Mouse (Mus musculus) embryonic facial prominence, embryonic 13.5 days (tissue): ENCODE results near the gene 1700020L24Rik. TPM values are rescaled to one million over a fixed set of nuclear protein-coding genes. Genes with fewer than 3 reads are reported as not detected.

Experiments
- ATAC-seq: fragments of 200-750 bp; cut with Nextera tagmentation; 2 replicates; pipeline ENCODE4 v1.8.0; 2017; ENCODE audit warnings: low read depth; ENCODE audit not compliant: insufficient number of reproducible peaks, insufficient read depth, low FRiP score, low TSS enrichment
- H3K27ac ChIP-seq: fragments of 300-500 bp; sonication (generic); 2 replicates; pipeline ENCODE4 v1.5.1; 2015; ENCODE audit warnings: moderate library complexity, mild to moderate bottlenecking, inconsistent platforms
- H3K27me3 ChIP-seq: fragments of 300-500 bp; sonication (generic); 2 replicates; pipeline ENCODE4 v1.6.1; 2015; ENCODE audit warnings: mild to moderate bottlenecking, inconsistent platforms
- H3K36me3 ChIP-seq: fragments of 300-500 bp; sonication (generic); 2 replicates; pipeline ENCODE4 v1.6.1; 2015; ENCODE audit warnings: mild to moderate bottlenecking, inconsistent platforms
- H3K4me1 ChIP-seq: fragments of 300-500 bp; sonication (generic); 2 replicates; pipeline ENCODE4 v1.6.1; 2015; ENCODE audit warnings: inconsistent platforms
- H3K4me2 ChIP-seq: fragments of 300-500 bp; sonication (generic); 2 replicates; pipeline ENCODE4 v1.6.1; 2015; ENCODE audit warnings: moderate library complexity, mild to moderate bottlenecking, inconsistent platforms
- H3K4me3 ChIP-seq: fragments of 300-500 bp; sonication (generic); 2 replicates; pipeline ENCODE4 v1.5.1; 2015; ENCODE audit warnings: mild to moderate bottlenecking, inconsistent platforms
- H3K9ac ChIP-seq: fragments of 300-500 bp; sonication (generic); 2 replicates; pipeline ENCODE4 v1.6.1; 2015; ENCODE audit warnings: mild to moderate bottlenecking, inconsistent platforms
- H3K9me3 ChIP-seq: fragments of 300-500 bp; sonication (generic); 2 replicates; pipeline ENCODE4 v1.6.1; 2016; ENCODE audit warnings: inconsistent platforms
- WGBS: fragments of 180-500 bp; shearing (Covaris S2); methylation state at CpG from one replicate; pipeline ENCODE4 v1.1.7; 2015; ENCODE audit warnings: mixed read lengths; 5-methylcytosine and 5-hydroxymethylcytosine counted together
- polyA plus RNA-seq: library from polyadenylated mRNA; unstranded; fragments of >200 nt; fragmentation: Nextera tagmentation; extraction: Ambion mirVana; gene quantifications from 2 replicates; pipeline ENCODE4 v1.2.1, GENCODE M21; 2015

Gene 1700020L24Rik
- polyA plus RNA-seq, 1 experiment from 2014 or later: 0.32 TPM

GRCm38 (mm10) chr11:83455608-83456007 lies 18.1 kb downstream of the 1700020L24Rik start:
- Histone ChIP-seq H3K4me1 (peaks cover 21% of the 10 kb centered on the region), H3K9me3 (no peaks in the 10 kb centered on the region), H3K27ac (no peak overlapping the region), H3K27me3 (peaks cover 6% of the 10 kb centered on the region), H3K4me2 (no peak overlapping the region), H3K9ac (no peak overlapping the region), H3K4me3 (no peak overlapping the region), H3K36me3 (no peaks in the 10 kb centered on the region)
- WGBS: 59% methylated on average over 3 of the region's 3 CpGs
- no peak for ATAC-seq

DNA sequence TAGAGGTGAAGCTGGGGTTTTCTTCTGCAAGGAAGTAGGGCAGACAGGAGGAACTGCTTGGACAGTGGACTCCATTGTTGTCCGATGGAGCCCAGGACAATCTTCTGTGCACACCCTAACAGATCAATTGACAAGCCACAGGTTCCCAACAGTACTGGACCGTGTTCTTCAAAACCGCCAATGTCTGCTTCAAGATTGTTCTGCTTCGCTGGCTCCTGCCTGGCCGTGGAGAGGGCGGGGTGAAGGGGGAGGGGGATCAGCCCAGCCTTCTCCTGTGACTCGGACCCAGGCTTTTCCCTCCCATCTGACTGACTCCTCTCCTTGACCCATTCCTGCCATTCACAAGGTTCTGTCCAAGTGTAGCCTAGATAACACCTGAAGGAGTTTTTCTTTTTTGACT lies 19.8 kb downstream of the 1700020L24Rik start:
- WGBS: 36% methylated on average over 7 of the region's 7 CpGs
- H3K36me3 ChIP-seq: no peaks in the 10 kb centered on the region
- H3K9me3 ChIP-seq: no peaks in the 10 kb centered on the region
- peaks cover 15% of the 10 kb centered on the region for H3K27me3 ChIP-seq
- H3K27ac ChIP-seq: no peak overlapping the region
- no peak overlapping the region for H3K4me2 ChIP-seq
- H3K9ac ChIP-seq: no peak overlapping the region
- ATAC-seq: no peak
- H3K4me1 ChIP-seq: peaks cover 29% of the 10 kb centered on the region
- no peak overlapping the region for H3K4me3 ChIP-seq

GRCm38 (mm10) chr11:83457912-83458601 lies 20.6 kb downstream of the 1700020L24Rik start:
- no peak overlapping the region for H3K27ac ChIP-seq
- no peak overlapping the region for H3K4me3 ChIP-seq
- peaks cover 37% of the 10 kb centered on the region for H3K4me1 ChIP-seq
- no peaks in the 10 kb centered on the region for H3K9me3 ChIP-seq
- no peak overlapping the region for H3K4me2 ChIP-seq
- WGBS: 58% methylated on average over 9 of the region's 9 CpGs
- no peak for ATAC-seq
- peaks cover 23% of the 10 kb centered on the region for H3K27me3 ChIP-seq
- H3K36me3 ChIP-seq: no peaks in the 10 kb centered on the region
- H3K9ac ChIP-seq: no peak overlapping the region

- Histone ChIP-seq H3K4me1 (peaks cover 38% of the 10 kb centered on the region), H3K36me3 (no peaks in the 10 kb centered on the region), H3K9ac (no peak overlapping the region), H3K27ac (no peak overlapping the region), H3K4me2 (peak overlapping the region; percentile 96), H3K27me3 (peaks cover 40% of the 10 kb centered on the region), H3K4me3 (0 out of 2 replicates have a peak overlapping the region, but pooled peaks have one; percentile 61), H3K9me3 (no peaks in the 10 kb centered on the region)
- WGBS: 52% methylated on average over 10 of the region's 10 CpGs
- ATAC-seq: no peak
Measured at GRCm38 (mm10) chr11:83461462-83462027, 24.1 kb downstream of the 1700020L24Rik start.

DNA sequence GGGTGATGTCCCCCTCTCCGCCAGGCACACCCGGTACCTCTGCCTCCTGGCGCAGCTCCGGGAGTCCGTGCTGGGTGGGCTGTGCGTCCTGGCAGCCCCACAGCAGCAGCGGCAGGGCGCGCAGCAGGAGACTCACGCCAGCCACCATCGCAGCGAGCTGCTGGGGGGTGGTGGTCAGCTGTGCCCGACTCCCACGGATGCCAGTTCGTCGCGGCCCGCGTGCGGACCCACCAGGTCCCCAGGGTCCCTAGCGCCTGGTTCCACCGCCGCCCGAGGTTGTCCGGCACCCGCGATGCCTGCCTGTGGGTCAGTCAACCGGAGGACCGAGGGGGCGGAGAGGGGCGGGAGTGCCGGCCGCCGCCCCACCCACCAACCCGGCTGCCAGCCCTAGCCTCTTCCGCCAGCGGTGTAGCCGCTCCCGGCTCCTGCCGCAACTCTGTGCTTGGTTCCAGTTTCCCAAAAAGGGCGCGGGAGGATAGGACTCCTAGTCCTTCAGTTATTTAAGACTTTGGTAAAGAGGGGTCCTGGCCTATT lies 25.3 kb downstream of the 1700020L24Rik start, which contains the start of gene Mmp28:
TSS of gene Mmp28 (minus strand) at position 361 of the 534 bp plus-strand sequence.
- Histone ChIP-seq H3K4me2 (peak within 1 kb of the TSS; percentile 96), H3K4me3 (peak within 1 kb of the TSS; percentile 61), H3K9me3 (no peaks in the 10 kb centered on the region), H3K4me1 (peaks cover 38% of the 10 kb centered on the region), H3K36me3 (no peaks in the 10 kb centered on the region), H3K27me3 (peaks cover 40% of the 10 kb centered on the region), H3K27ac (no peak within 1 kb of the TSS), H3K9ac (peak within 1 kb of the TSS; percentile 76)
- under 1% methylated on average over 41 of the region's 42 CpGs for WGBS
- ATAC-seq: no peak

DNA sequence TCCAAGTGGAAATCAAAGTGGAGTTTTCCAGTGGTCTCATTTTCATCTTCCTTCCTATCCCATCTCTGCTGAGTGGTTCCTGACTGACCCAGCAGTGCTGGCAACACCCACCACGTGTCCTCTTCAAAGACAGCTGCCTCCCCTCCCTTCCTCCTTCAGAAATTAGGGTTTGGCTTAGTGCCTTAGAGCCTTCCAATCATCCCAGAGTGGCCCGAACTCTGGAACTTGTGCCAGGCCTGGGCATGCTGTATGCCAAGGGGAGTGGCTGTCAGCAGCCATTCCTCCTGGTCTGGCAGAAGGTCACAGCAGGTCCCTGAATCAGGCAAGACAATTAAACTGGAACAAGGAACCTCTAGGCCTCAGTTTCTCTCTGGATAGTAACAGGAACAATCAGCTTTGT lies 28.5 kb downstream of the 1700020L24Rik start:
- no peaks in the 10 kb centered on the region for H3K36me3 ChIP-seq
- no peaks in the 10 kb centered on the region for H3K9me3 ChIP-seq
- H3K4me2 ChIP-seq: no peak overlapping the region
- no peak overlapping the region for H3K4me3 ChIP-seq
- ATAC-seq: no peak
- no peak overlapping the region for H3K9ac ChIP-seq
- H3K4me1 ChIP-seq: peaks cover 38% of the 10 kb centered on the region
- H3K27ac ChIP-seq: no peak overlapping the region
- peaks cover 34% of the 10 kb centered on the region for H3K27me3 ChIP-seq
- 23% methylated on average over 2 of the region's 2 CpGs for WGBS

DNA sequence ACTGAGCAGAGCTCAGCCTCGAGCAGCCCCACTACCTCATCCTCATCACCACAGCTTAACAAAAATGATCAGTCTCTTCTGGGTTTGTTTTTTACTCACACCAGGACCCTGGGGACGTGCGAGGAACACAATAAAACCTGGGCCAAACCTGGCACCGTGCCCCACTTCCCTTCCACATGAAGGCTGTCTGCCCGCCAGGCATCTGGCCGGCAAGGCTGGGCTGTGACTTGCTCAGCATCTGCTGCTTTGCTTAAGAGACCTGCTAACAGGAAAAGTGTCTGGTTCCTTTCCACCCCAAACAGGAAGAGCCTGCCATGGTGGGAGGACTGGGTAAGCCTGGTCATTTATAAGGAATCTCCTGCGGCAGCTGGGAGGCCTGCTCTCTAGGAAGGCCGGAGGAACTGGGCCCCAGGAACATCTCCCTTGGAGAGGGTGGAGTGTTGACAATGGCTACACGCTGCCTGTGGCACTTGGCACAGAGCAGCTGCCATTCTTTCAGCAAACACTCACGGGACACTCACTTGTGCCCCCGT lies 29.7 kb downstream of the 1700020L24Rik start:
- ATAC-seq: no peak
- no peaks in the 10 kb centered on the region for H3K9me3 ChIP-seq
- peaks cover 34% of the 10 kb centered on the region for H3K4me1 ChIP-seq
- no peak overlapping the region for H3K4me2 ChIP-seq
- H3K4me3 ChIP-seq: no peak overlapping the region
- WGBS: 57% methylated on average over 11 of the region's 11 CpGs
- peak overlapping the region; percentile 4; the same call in 1 of the 2 replicates for H3K27ac ChIP-seq
- H3K9ac ChIP-seq: no peak overlapping the region
- H3K27me3 ChIP-seq: peaks cover 27% of the 10 kb centered on the region
- no peaks in the 10 kb centered on the region for H3K36me3 ChIP-seq

- no peaks in the 10 kb centered on the region for H3K9me3 ChIP-seq
- ATAC-seq: no peak
- H3K4me1 ChIP-seq: peaks cover 20% of the 10 kb centered on the region
- no peak overlapping the region for H3K4me2 ChIP-seq
- no peaks in the 10 kb centered on the region for H3K36me3 ChIP-seq
- H3K9ac ChIP-seq: no peak overlapping the region
- WGBS: 89% methylated on average over 3 of the region's 3 CpGs
- peaks cover 11% of the 10 kb centered on the region for H3K27me3 ChIP-seq
- H3K27ac ChIP-seq: no peak overlapping the region
- H3K4me3 ChIP-seq: no peak overlapping the region
Measured at GRCm38 (mm10) chr11:83468765-83469164, 31.3 kb downstream of the 1700020L24Rik start.

DNA sequence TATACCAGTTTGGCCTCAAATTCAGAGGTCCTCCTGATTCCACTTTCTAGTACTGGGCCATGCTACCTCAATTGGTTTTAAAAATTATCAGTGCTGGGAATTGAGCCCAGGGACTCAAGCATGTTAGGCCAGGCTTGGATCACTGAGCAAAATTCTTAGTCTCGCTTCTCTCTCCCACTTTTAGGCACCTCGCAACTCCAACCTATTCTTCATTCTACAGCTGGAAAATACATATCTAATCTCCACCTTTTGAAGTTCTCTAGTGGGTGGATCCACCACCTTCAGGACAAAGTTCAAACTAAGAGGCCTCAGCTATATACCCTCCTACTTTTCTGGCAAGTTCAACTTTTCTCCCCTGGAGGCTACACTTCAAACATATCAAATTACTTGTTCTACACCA lies 34.3 kb downstream of the 1700020L24Rik start:
- peak overlapping the region; percentile 91; the same call in 1 of the 2 replicates for H3K4me3 ChIP-seq
- H3K9ac ChIP-seq: peak overlapping the region; percentile 95; the same call in 1 of the 2 replicates
- H3K36me3 ChIP-seq: 0 out of 2 replicates have a peak, but pooled peaks cover 5% of the 10 kb centered on the region
- H3K4me2 ChIP-seq: peak overlapping the region; percentile 67
- 68% methylated on average over 2 of the region's 2 CpGs for WGBS
- H3K27me3 ChIP-seq: no peaks in the 10 kb centered on the region
- peaks cover 20% of the 10 kb centered on the region for H3K4me1 ChIP-seq
- no peak for ATAC-seq
- no peak overlapping the region for H3K27ac ChIP-seq
- no peaks in the 10 kb centered on the region for H3K9me3 ChIP-seq

DNA sequence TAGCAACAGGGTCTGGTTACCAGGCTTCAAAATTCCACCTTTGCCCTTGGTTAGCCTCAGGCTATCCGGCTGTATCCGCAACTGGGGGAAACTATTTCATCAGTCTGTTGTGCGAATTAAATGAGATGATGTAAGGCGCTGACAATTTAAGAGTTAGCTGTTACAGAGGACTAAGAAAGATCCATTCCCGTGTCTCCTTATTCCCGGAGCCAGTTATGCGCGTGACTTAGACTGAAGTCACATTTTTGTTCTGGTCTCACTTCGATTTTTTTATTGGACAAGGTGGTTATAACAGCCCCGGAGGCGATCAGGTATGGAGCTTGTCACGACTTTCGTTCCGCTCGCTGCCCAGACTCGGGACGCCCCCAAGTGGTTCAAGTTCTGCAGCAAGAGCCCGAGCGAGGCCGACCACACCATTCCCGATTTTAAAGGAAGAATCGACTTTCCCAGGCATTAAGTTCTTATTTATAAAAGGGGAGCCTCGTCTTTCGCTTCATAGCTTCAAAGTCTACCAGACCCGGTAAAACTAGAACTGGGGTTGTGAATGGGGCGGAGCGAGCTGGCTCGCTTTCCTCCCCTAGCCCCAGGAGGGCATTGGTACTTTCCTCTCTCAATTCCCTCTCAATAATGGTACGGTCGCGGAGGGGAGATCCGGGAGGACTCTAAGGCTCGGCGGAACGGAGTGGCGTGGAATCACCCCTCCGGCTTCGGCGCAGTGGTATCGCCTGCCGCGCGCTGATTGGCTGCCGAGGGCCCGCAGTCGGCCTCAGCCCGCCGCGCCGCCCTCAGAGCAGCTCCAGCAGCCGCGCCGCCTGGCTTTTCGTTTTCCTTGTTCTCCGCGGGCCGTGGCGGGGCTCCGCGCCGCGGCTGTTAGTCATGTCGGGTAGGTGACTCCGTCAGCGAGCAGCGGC lies 35.1 kb downstream of the 1700020L24Rik start, which contains the start of gene Taf15:
TSS of gene Taf15 (plus strand) at position 763 of the 911 bp plus-strand sequence.
- Histone ChIP-seq H3K27ac (peak within 1 kb of the TSS; percentile 98), H3K27me3 (no peaks in the 10 kb centered on the region), H3K4me3 (peak within 1 kb of the TSS; percentile 91), H3K9ac (peak within 1 kb of the TSS; percentile 95), H3K4me1 (peaks cover 14% of the 10 kb centered on the region), H3K36me3 (peaks cover 8% of the 10 kb centered on the region), H3K4me2 (peak within 1 kb of the TSS; percentile 90), H3K9me3 (no peaks in the 10 kb centered on the region)
- ATAC-seq: peak; percentile 99
- WGBS: under 1% methylated on average over 66 of the region's 66 CpGs
